Mouse (Mus musculus): ENCODE results near the gene Clps. TPM values are rescaled to one million over a fixed set of nuclear protein-coding genes. Genes with fewer than 3 reads are reported as not detected.
"Not testable (repeated sequence)": the region's sequence is repeated elsewhere in the genome, so short reads cannot be mapped to it uniquely, and the experiment has no call there.

Gene Clps
- polyA plus RNA-seq, 1 experiment = 4.1 TPM

DNA sequence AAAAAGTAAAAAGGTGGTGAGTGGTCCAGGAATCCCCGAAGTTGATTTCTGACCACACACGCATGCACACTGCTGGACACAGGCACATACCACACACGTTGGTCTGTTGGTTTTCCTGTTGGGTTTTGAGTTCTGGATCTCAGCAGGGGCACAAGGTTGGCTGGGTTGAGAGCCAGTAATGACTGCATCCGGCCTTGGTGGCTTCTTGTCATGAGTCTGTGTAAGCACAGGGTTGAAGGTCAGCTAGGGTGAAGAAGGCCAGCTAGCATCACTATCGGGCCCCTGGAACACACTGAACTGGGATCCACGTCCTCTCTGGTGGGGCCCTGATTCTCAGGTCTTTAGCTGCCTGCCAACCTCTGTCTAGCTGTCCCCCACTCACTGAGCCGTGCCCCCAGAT lies 12.0 kb upstream of the Clps start:
- Histone ChIP-seq H3K27ac (ENCODE audit: control insufficient read depth, insufficient read depth, low read depth, low read length) (no peak overlapping the region), H3K4me1 (ENCODE audit: control insufficient read depth, insufficient read depth, low read length) (peaks cover 11% of the 10 kb centered on the region), H3K36me3 (ENCODE audit: control insufficient read depth, insufficient read depth, low read length) (no peaks in the 10 kb centered on the region), H3K27me3 (ENCODE audit: control insufficient read depth, insufficient read depth, low read length) (no peaks in the 10 kb centered on the region), H3K4me3 (ENCODE audit: control insufficient read depth, low read depth, low read length) (no peak overlapping the region)
- TF ChIP-seq CTCF (IDR thresholded peaks at IDR 0.05; ENCODE audit: control insufficient read depth, insufficient read depth, insufficient replicate concordance, low read depth, low read length) = no peak
- no peak for TF ChIP-seq POLR2A (IDR thresholded peaks at IDR 0.05; ENCODE audit: control insufficient read depth, low read depth, low read length)

DNA sequence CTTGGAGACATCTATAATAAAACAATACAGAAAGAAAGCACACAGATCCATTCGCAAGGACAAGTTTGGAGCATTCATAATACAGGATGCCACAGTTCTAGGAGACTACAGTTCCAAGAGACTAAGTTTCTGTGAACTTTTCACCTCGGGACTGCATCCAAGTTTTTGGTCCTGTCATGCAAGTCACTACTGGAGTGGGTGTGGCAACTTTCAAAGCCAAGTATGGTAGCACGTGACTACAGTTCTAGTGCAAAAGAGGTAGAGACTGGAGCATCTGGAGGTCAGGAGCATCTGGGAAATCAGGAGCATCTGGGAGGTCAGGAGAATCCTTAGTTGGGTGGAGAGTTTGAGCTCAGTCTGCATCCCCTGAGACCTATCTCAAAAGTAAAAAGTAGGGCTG lies 11.3 kb upstream of the Clps start:
- Histone ChIP-seq H3K36me3 (ENCODE audit: control insufficient read depth, insufficient read depth, low read length) (no peaks in the 10 kb centered on the region), H3K27me3 (ENCODE audit: control insufficient read depth, insufficient read depth, low read length) (no peaks in the 10 kb centered on the region), H3K27ac (ENCODE audit: control insufficient read depth, insufficient read depth, low read depth, low read length) (no peak overlapping the region), H3K4me3 (ENCODE audit: control insufficient read depth, low read depth, low read length) (no peak overlapping the region), H3K4me1 (ENCODE audit: control insufficient read depth, insufficient read depth, low read length) (peaks cover 11% of the 10 kb centered on the region)
- no peak for TF ChIP-seq POLR2A (IDR thresholded peaks at IDR 0.05; ENCODE audit: control insufficient read depth, low read depth, low read length)
- TF ChIP-seq CTCF (IDR thresholded peaks at IDR 0.05; ENCODE audit: control insufficient read depth, insufficient read depth, insufficient replicate concordance, low read depth, low read length) = no peak

DNA sequence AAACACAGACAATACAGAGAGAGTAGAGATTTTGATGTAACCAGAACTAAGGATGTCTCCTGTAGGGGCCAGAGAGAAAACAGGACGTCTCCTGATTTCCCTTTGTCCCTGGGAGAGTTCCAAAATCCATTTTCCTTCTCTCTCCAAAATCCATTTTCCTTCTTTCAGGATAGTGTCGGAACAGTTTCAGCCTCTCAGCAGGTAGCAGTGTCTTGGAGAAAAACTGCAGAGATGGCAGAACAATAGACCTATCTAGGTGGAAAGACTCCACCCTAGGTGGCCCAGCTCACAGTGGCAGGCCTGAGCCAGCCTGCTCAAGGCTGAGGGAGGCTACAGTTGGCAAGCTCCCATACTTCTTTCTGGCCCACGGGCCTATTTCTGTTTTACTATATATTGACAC lies 7.0 kb upstream of the Clps start:
- Histone ChIP-seq H3K27ac (ENCODE audit: control insufficient read depth, insufficient read depth, low read depth, low read length) (no peak overlapping the region), H3K27me3 (ENCODE audit: control insufficient read depth, insufficient read depth, low read length) (no peaks in the 10 kb centered on the region), H3K4me1 (ENCODE audit: control insufficient read depth, insufficient read depth, low read length) (no peaks in the 10 kb centered on the region), H3K36me3 (ENCODE audit: control insufficient read depth, insufficient read depth, low read length) (no peaks in the 10 kb centered on the region), H3K4me3 (ENCODE audit: control insufficient read depth, low read depth, low read length) (no peak overlapping the region)
- TF ChIP-seq CTCF (IDR thresholded peaks at IDR 0.05; ENCODE audit: control insufficient read depth, insufficient read depth, insufficient replicate concordance, low read depth, low read length) (no peak), POLR2A (IDR thresholded peaks at IDR 0.05; ENCODE audit: control insufficient read depth, low read depth, low read length) (no peak)

DNA sequence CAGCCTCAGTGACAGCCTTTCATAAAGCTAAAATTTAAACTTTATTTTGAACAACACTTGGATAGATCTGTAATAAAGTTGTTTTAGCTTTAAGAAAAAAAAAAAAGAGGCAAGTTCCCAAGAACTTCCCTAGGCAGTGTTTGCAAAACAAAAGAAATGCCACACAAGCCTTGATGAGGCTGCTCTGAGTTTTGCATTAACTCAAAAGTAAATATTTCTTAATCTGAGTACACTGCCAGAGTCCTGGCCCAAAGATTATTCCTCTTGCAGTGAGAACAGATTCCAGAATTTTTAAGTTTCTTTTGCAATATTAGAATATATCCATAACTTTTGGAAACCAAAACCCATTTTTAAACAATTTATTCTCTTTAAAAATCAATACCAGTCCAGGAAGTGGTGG lies 4.6 kb upstream of the Clps start:
- no peaks in the 10 kb centered on the region for H3K4me1 ChIP-seq (ENCODE audit: control insufficient read depth, insufficient read depth, low read length)

DNA sequence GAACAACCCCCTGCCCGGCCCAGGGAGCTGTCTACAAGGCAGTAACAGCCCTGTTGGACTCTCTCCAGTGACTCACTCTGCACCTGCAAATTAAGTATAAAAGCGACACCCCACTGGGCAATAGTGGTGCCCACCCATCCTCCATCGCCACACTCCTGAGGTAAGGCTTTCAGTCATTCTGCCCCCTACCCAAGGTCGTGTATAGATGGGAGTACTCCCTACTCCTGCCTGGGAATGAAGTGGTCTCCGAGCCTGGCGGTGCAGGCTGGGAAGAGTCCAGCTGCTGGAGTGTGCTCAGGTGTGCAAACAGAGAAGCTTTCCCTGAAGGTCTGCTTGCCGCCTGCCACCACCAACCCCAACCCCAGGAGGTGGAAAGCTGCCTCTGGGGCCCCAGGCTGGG lies 1.0 kb upstream of the Clps start:
- H3K4me1 ChIP-seq (ENCODE audit: control insufficient read depth, insufficient read depth, low read length) = no peaks in the 10 kb centered on the region
- no peaks in the 10 kb centered on the region for H3K27me3 ChIP-seq (ENCODE audit: control insufficient read depth, insufficient read depth, low read length)
- H3K36me3 ChIP-seq (ENCODE audit: control insufficient read depth, insufficient read depth, low read length) = no peaks in the 10 kb centered on the region
- TF ChIP-seq POLR2A (IDR thresholded peaks at IDR 0.05; ENCODE audit: control insufficient read depth, low read depth, low read length) = no peak
- TF ChIP-seq CTCF (IDR thresholded peaks at IDR 0.05; ENCODE audit: control insufficient read depth, insufficient read depth, insufficient replicate concordance, low read depth, low read length) = no peak
- H3K4me3 ChIP-seq (ENCODE audit: control insufficient read depth, low read depth, low read length) = no peak overlapping the region
- H3K27ac ChIP-seq (ENCODE audit: control insufficient read depth, insufficient read depth, low read depth, low read length) = no peak overlapping the region

More for the DNA sequence above, 4.6 kb upstream of the Clps start:
- no peak for TF ChIP-seq POLR2A (IDR thresholded peaks at IDR 0.05; ENCODE audit: control insufficient read depth, low read depth, low read length)
- no peak for TF ChIP-seq CTCF (IDR thresholded peaks at IDR 0.05; ENCODE audit: control insufficient read depth, insufficient read depth, insufficient replicate concordance, low read depth, low read length)
- Histone ChIP-seq H3K4me3 (ENCODE audit: control insufficient read depth, low read depth, low read length) (no peak overlapping the region), H3K27ac (ENCODE audit: control insufficient read depth, insufficient read depth, low read depth, low read length) (no peak overlapping the region), H3K27me3 (ENCODE audit: control insufficient read depth, insufficient read depth, low read length) (no peaks in the 10 kb centered on the region), H3K36me3 (ENCODE audit: control insufficient read depth, insufficient read depth, low read length) (no peaks in the 10 kb centered on the region)

DNA sequence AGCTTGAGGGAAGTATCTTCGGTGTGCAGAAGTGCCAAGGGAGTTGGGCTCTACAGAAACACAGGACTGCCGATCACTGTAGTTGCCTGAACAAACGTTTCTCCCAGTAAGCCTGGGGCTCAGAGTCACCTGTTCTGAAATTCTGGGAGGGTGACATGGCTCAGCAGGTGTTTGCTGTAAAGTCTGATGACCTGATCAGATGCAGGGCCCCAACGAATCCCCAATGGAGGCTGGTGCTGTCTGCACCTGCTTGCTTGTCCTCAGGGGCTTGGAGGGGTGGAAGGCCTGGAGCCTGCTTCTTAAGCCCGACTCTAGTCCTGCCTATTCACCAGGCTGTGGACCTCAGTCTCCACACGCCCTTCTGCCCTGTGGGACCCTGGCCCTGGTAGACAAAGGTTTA lies 2.8 kb downstream of the Clps start:
- no peaks in the 10 kb centered on the region for H3K36me3 ChIP-seq (ENCODE audit: control insufficient read depth, insufficient read depth, low read length)
- H3K4me3 ChIP-seq (ENCODE audit: control insufficient read depth, low read depth, low read length) = no peak overlapping the region
- TF ChIP-seq POLR2A (IDR thresholded peaks at IDR 0.05; ENCODE audit: control insufficient read depth, low read depth, low read length) = no peak
- no peak for TF ChIP-seq CTCF (IDR thresholded peaks at IDR 0.05; ENCODE audit: control insufficient read depth, insufficient read depth, insufficient replicate concordance, low read depth, low read length)
- H3K27ac ChIP-seq (ENCODE audit: control insufficient read depth, insufficient read depth, low read depth, low read length) = no peak overlapping the region
- H3K27me3 ChIP-seq (ENCODE audit: control insufficient read depth, insufficient read depth, low read length) = no peaks in the 10 kb centered on the region
- peaks cover 6% of the 10 kb centered on the region for H3K4me1 ChIP-seq (ENCODE audit: control insufficient read depth, insufficient read depth, low read length)

DNA sequence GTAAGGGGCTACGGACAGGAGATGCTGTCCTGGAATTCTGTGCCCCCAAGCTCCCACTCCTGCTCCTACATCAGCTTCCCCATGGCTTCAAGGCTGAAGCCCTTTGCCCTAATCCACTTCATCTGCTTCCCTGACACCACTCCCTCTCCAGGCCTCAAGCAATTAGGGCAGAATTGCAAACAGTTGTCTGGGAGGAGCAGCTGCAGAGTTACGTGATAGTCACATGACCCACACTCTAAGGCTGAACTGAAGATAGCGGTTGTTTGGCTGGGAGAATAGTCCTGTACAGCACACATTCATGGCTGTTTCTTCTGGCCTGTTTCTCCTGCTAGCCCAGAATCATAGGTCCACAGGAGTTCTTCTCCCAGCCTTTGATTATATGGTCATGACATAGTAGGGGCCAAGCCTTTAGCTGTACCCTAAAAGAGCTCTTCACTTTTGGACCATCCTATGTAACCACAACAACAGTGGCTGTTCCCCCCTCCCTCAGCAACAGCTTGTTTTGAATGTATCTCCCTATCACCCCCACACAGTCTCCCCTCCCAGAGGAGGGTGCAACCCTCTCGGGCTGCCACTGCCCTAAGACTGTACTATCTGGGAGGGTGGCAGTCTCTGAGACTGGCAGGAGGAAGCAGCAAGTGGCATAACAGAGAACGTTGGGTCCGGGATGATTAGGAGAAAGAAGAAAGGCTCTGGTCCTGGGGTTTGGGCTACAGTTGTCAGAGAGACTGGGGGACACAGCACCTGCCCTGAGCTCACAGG lies 3.8 kb downstream of the Clps start:
- no peak overlapping the region for H3K27ac ChIP-seq (ENCODE audit: control insufficient read depth, insufficient read depth, low read depth, low read length)
- H3K4me1 ChIP-seq (ENCODE audit: control insufficient read depth, insufficient read depth, low read length) = peaks cover 7% of the 10 kb centered on the region

DNA sequence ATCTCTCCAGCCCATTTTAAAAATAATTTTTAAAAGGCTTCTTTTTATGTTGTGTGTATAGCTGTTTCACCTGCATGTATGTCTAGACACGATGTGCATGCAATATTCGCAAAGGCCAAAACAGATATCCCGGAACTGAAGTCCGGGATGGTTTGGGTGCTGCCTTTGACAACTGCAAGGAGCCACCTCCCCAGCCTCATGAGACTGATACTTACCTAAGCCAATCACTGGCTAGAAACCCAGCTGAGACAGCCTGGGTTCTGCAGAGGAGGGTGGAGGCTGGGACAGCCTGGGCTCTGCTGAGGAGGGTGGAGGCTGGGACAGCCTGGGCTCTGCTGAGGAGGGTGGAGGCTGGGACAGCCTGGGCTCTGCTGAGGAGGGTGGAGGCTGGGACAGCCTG lies 6.5 kb downstream of the Clps start:
- H3K27me3 ChIP-seq (ENCODE audit: control insufficient read depth, insufficient read depth, low read length); H3K4me1 ChIP-seq (ENCODE audit: control insufficient read depth, insufficient read depth, low read length); H3K36me3 ChIP-seq (ENCODE audit: control insufficient read depth, insufficient read depth, low read length); H3K4me3 ChIP-seq (ENCODE audit: control insufficient read depth, low read depth, low read length); H3K27ac ChIP-seq (ENCODE audit: control insufficient read depth, insufficient read depth, low read depth, low read length): not testable (repeated sequence)

More for the DNA sequence above, 3.8 kb downstream of the Clps start:
- Histone ChIP-seq H3K4me3 (ENCODE audit: control insufficient read depth, low read depth, low read length) (no peak overlapping the region), H3K36me3 (ENCODE audit: control insufficient read depth, insufficient read depth, low read length) (no peaks in the 10 kb centered on the region), H3K27me3 (ENCODE audit: control insufficient read depth, insufficient read depth, low read length) (no peaks in the 10 kb centered on the region)
- TF ChIP-seq POLR2A (IDR thresholded peaks at IDR 0.05; ENCODE audit: control insufficient read depth, low read depth, low read length) = no peak
- TF ChIP-seq CTCF (IDR thresholded peaks at IDR 0.05; ENCODE audit: control insufficient read depth, insufficient read depth, insufficient replicate concordance, low read depth, low read length) = no peak

All from testis, adult 2 months (tissue).